Mouse (Mus musculus): ENCODE data around the gene Sstr1. TPM values are rescaled to one million over a fixed set of nuclear protein-coding genes. Genes with fewer than 3 reads are reported as not detected.

Sstr1 gene
- polyA plus RNA-seq, 1 experiment from 2014 or later: 2.2 TPM

- 83% methylated on average over 5 of the region's 5 CpGs for WGBS
- H3K27ac ChIP-seq: no peak overlapping the region
- no peaks in the 10 kb centered on the region for H3K27me3 ChIP-seq
- no peak overlapping the region for H3K9ac ChIP-seq
- H3K36me3 ChIP-seq: no peaks in the 10 kb centered on the region
- H3K4me1 ChIP-seq: no peaks in the 10 kb centered on the region
- H3K4me3 ChIP-seq: no peak overlapping the region
- H3K9me3 ChIP-seq: no peaks in the 10 kb centered on the region
- H3K4me2 ChIP-seq: no peak overlapping the region
- no peak for ATAC-seq (ENCODE audit: insufficient number of reproducible peaks, insufficient read depth, low FRiP score, low TSS enrichment, low read depth)
Observed at GRCm38 (mm10) chr12:58225644-58226043, 14.1 kb downstream of the Sstr1 start.

- H3K4me1 ChIP-seq: no peaks in the 10 kb centered on the region
- no peaks in the 10 kb centered on the region for H3K36me3 ChIP-seq
- H3K27ac ChIP-seq: no peak overlapping the region
- H3K9me3 ChIP-seq: no peaks in the 10 kb centered on the region
- no peaks in the 10 kb centered on the region for H3K27me3 ChIP-seq
- no peak for ATAC-seq (ENCODE audit: insufficient number of reproducible peaks, insufficient read depth, low FRiP score, low TSS enrichment, low read depth)
- no peak overlapping the region for H3K9ac ChIP-seq
- H3K4me3 ChIP-seq: no peak overlapping the region
- no peak overlapping the region for H3K4me2 ChIP-seq
- 85% methylated on average over 2 of the region's 2 CpGs for WGBS
Observed at GRCm38 (mm10) chr12:58232489-58232888, 20.9 kb downstream of the Sstr1 start.

- no peak overlapping the region for H3K4me2 ChIP-seq
- H3K4me1 ChIP-seq: no peaks in the 10 kb centered on the region
- H3K4me3 ChIP-seq: no peak overlapping the region
- H3K27me3 ChIP-seq: no peaks in the 10 kb centered on the region
- no peaks in the 10 kb centered on the region for H3K9me3 ChIP-seq
- ATAC-seq (ENCODE audit: insufficient number of reproducible peaks, insufficient read depth, low FRiP score, low TSS enrichment, low read depth): no peak
- no peaks in the 10 kb centered on the region for H3K36me3 ChIP-seq
- no peak overlapping the region for H3K27ac ChIP-seq
- no peak overlapping the region for H3K9ac ChIP-seq
- 81% methylated on average over 1 of the region's 1 CpGs for WGBS
Observed at GRCm38 (mm10) chr12:58251901-58252300, 40.3 kb downstream of the Sstr1 start.

Other genes starting within 250 kb of the Sstr1 start
- 9.5 and 9.8 TPM in 2 replicates for gene Clec14a, start 57.5 kb downstream of the Sstr1 start, polyA plus RNA-seq (2015; fragmentation: Nextera tagmentation; extraction: Ambion mirVana)

Data from embryonic facial prominence, embryonic 13.5 days (tissue).